Mouse (Mus musculus) MEL (cell line): ENCODE measurements at regions not wholly inside any gene's neighbourhood (a gene's known extent, or its start where the extent isn't known, plus 50 kb on each side); places are given as distances from the start of the nearest gene placed in this dataset.

ENCODE experiments used
- DNase-seq: peaks from one replicate; pipeline ENCODE4 v3.0.0; 2011; ENCODE audit warnings: low read depth, low spot score
- H3K27ac ChIP-seq: 2 replicates; pipeline ENCODE4 v1.5.1; 2012; ENCODE audit warnings: low read depth, mild to moderate bottlenecking, control low read depth, low read length, moderate library complexity; ENCODE audit not compliant: control insufficient read depth
- H3K27me3 ChIP-seq, 2 experiments: fragments of 150-350 bp in 1 of 2; sonication (generic) in 1 of 2; 2 replicates each; pipeline ENCODE4 v1.6.1; 2012; ENCODE audit warnings: low read length in 2 of 2, mild to moderate bottlenecking in 2 of 2, improper control_type of control experiment in 1 of 2, moderate library complexity in 1 of 2; ENCODE audit not compliant: insufficient read depth in 2 of 2, control insufficient read depth in 1 of 2
- H3K36me3 ChIP-seq, 2 experiments: 2 replicates each; pipeline ENCODE4 v1.6.1; 2012 to 2014; ENCODE audit warnings: low read length in 2 of 2, improper control_type of control experiment in 1 of 2, inconsistent platforms in 1 of 2, mild to moderate bottlenecking in 1 of 2; ENCODE audit not compliant: insufficient read depth in 2 of 2, control insufficient read depth in 1 of 2
- H3K4me1 ChIP-seq, 2 experiments: fragments of 150-350 bp in 1 of 2; sonication (generic) in 1 of 2; 2 replicates each; pipeline ENCODE4 v1.6.1; 2012; ENCODE audit warnings: low read length in 2 of 2, improper control_type of control experiment in 1 of 2, mild to moderate bottlenecking in 1 of 2; ENCODE audit not compliant: insufficient read depth in 2 of 2, control insufficient read depth in 1 of 2
- H3K4me3 ChIP-seq, 2 experiments: fragments of 150-350 bp in 1 of 2; sonication (generic) in 1 of 2; 2 replicates each; pipeline ENCODE4 v1.5.1; 2012; ENCODE audit warnings: low read depth in 2 of 2, low read length in 2 of 2, mild to moderate bottlenecking in 2 of 2, moderate library complexity in 2 of 2, control low read depth in 1 of 2, improper control_type of control experiment in 1 of 2; ENCODE audit not compliant: control insufficient read depth in 1 of 2, insufficient read depth in 1 of 2
- H3K79me2 ChIP-seq: 2 replicates; pipeline ENCODE4 v1.6.1; 2012; ENCODE audit warnings: mild to moderate bottlenecking, low read length, moderate library complexity; ENCODE audit not compliant: control insufficient read depth, poor library complexity, insufficient read depth
- H3K9ac ChIP-seq: 2 replicates; pipeline ENCODE4 v1.6.1; 2012; ENCODE audit warnings: low read depth, mild to moderate bottlenecking, control low read depth, low read length, moderate library complexity; ENCODE audit not compliant: control insufficient read depth, poor library complexity, severe bottlenecking
- H3K9me3 ChIP-seq: fragments of 150-350 bp; sonication (generic); replicated peaks from 2 replicates; pipeline ENCODE4 v1.6.1; 2012; ENCODE audit warnings: mild to moderate bottlenecking, low read length, improper control_type of control experiment, moderate library complexity; ENCODE audit not compliant: insufficient read depth
- BHLHE40 ChIP-seq: IDR thresholded peaks from 2 replicates; pipeline ENCODE4 v1.6.1; 2012; ENCODE audit warnings: low read depth, mild to moderate bottlenecking, inconsistent platforms, low read length, improper control_type of control experiment, borderline replicate concordance
- CHD1 ChIP-seq: IDR thresholded peaks from 2 replicates; pipeline ENCODE4 v1.6.1; 2012; ENCODE audit warnings: low read depth, mild to moderate bottlenecking, inconsistent platforms, low read length, improper control_type of control experiment
- CTCF ChIP-seq, 3 experiments: IDR thresholded peaks in 2 of 3; conservative IDR thresholded peaks in 1 of 3; 2 replicates each; pipeline ENCODE4 v1.5.1; 2011 to 2012; ENCODE audit warnings: low read length in 3 of 3, low read depth in 2 of 3, mild to moderate bottlenecking in 2 of 3, improper control_type of control experiment in 1 of 3, inconsistent platforms in 1 of 3, mixed read lengths in 1 of 3, moderate library complexity in 1 of 3; ENCODE audit not compliant: control insufficient read depth in 1 of 3, insufficient read depth in 1 of 3, poor library complexity in 1 of 3, severe bottlenecking in 1 of 3
- E2F4 ChIP-seq: IDR thresholded peaks from 2 replicates; pipeline ENCODE4 v1.6.1; 2011; ENCODE audit warnings: low read depth, low read length, improper control_type of control experiment, borderline replicate concordance
- ELF1 ChIP-seq: IDR thresholded peaks from 2 replicates; pipeline ENCODE4 v1.6.1; 2014; ENCODE audit warnings: low read depth, mild to moderate bottlenecking, inconsistent platforms, low read length, improper control_type of control experiment, moderate library complexity
- EP300 ChIP-seq, 2 experiments: IDR thresholded peaks; 2 replicates each; pipeline ENCODE4 v1.6.1; 2011; ENCODE audit warnings: improper control_type of control experiment in 2 of 2, low read length in 2 of 2, low read depth in 1 of 2, mild to moderate bottlenecking in 1 of 2
- ETS1 ChIP-seq: IDR thresholded peaks from 2 replicates; pipeline ENCODE4 v1.6.1; 2012; ENCODE audit warnings: low read depth, mild to moderate bottlenecking, inconsistent platforms, low read length, improper control_type of control experiment, moderate library complexity
- GABPA ChIP-seq: IDR thresholded peaks from 2 replicates; pipeline ENCODE4 v1.6.1; 2012; ENCODE audit warnings: low read depth, mild to moderate bottlenecking, inconsistent platforms, low read length, improper control_type of control experiment, moderate library complexity
- GATA1 ChIP-seq: IDR thresholded peaks from 2 replicates; pipeline ENCODE4 v1.6.1; 2011; ENCODE audit warnings: low read depth, low read length, improper control_type of control experiment
- JUND ChIP-seq: IDR thresholded peaks from 2 replicates; pipeline ENCODE4 v1.6.1; 2011; ENCODE audit warnings: low read depth, mild to moderate bottlenecking, improper control_type of control experiment, low read length
- KAT2A ChIP-seq: conservative IDR thresholded peaks from 2 replicates; pipeline ENCODE4 v1.6.1; 2012; ENCODE audit warnings: low read depth, low read length, improper control_type of control experiment, inconsistent platforms
- MAZ ChIP-seq: IDR thresholded peaks from 2 replicates; pipeline ENCODE4 v1.6.1; 2012; ENCODE audit warnings: low read depth, mild to moderate bottlenecking, inconsistent platforms, low read length, improper control_type of control experiment
- MXI1 ChIP-seq: IDR thresholded peaks from 2 replicates; pipeline ENCODE4 v1.6.1; 2011; ENCODE audit warnings: mild to moderate bottlenecking, low read depth, low read length, improper control_type of control experiment
- MYC ChIP-seq: IDR thresholded peaks from 2 replicates; pipeline ENCODE4 v1.6.1; 2011; ENCODE audit warnings: low read depth, mild to moderate bottlenecking, low read length, improper control_type of control experiment, moderate library complexity
- POLR2A ChIP-seq, 2 experiments: IDR thresholded peaks; 2 replicates each; pipeline ENCODE4 v1.6.1; 2011 to 2012; ENCODE audit warnings: low read length in 2 of 2, mild to moderate bottlenecking in 2 of 2, control low read depth in 1 of 2, improper control_type of control experiment in 1 of 2, low read depth in 1 of 2, moderate library complexity in 1 of 2; ENCODE audit not compliant: control insufficient read depth in 1 of 2, insufficient read depth in 1 of 2, poor library complexity in 1 of 2
- POLR2AphosphoS2 ChIP-seq: IDR thresholded peaks from 2 replicates; pipeline ENCODE4 v1.6.1; 2011; ENCODE audit warnings: low read length, improper control_type of control experiment
- POLR2AphosphoS5 ChIP-seq: IDR thresholded peaks from 2 replicates; pipeline ENCODE4 v1.6.1; 2012; ENCODE audit warnings: low read depth, borderline replicate concordance, mild to moderate bottlenecking, inconsistent platforms, low read length, moderate library complexity, mixed read lengths
- RCOR1 ChIP-seq: IDR thresholded peaks from 2 replicates; pipeline ENCODE4 v1.6.1; 2012; ENCODE audit warnings: low read depth, mild to moderate bottlenecking, inconsistent platforms, low read length, improper control_type of control experiment
- TAL1 ChIP-seq: IDR thresholded peaks from 2 replicates; pipeline ENCODE4 v1.6.1; 2012; ENCODE audit warnings: mild to moderate bottlenecking, inconsistent platforms, low read length, moderate library complexity, mixed read lengths
- TBP ChIP-seq: IDR thresholded peaks from 2 replicates; pipeline ENCODE4 v1.8.0; 2011; ENCODE audit warnings: low read depth, low read length, improper control_type of control experiment
- TCF12 ChIP-seq: IDR thresholded peaks from 2 replicates; pipeline ENCODE4 v1.6.1; 2014; ENCODE audit warnings: low read depth, mild to moderate bottlenecking, inconsistent platforms, low read length, improper control_type of control experiment, moderate library complexity
- UBTF ChIP-seq: IDR thresholded peaks from 2 replicates; pipeline ENCODE4 v1.6.1; 2012; ENCODE audit warnings: low read depth, mild to moderate bottlenecking, inconsistent platforms, low read length, improper control_type of control experiment, moderate library complexity, borderline replicate concordance; ENCODE audit not compliant: insufficient read depth
- ZC3H11A ChIP-seq: IDR thresholded peaks from 2 replicates; pipeline ENCODE4 v1.6.1; 2012; ENCODE audit warnings: low read depth, mild to moderate bottlenecking, inconsistent platforms, low read length, improper control_type of control experiment
- ZKSCAN1 ChIP-seq: IDR thresholded peaks from 2 replicates; pipeline ENCODE4 v1.6.1; 2012; ENCODE audit warnings: low read depth, mild to moderate bottlenecking, inconsistent platforms, low read length, improper control_type of control experiment, moderate library complexity
- ZMIZ1 ChIP-seq: IDR thresholded peaks from 2 replicates; pipeline ENCODE4 v1.6.1; 2012; ENCODE audit warnings: low read depth, mild to moderate bottlenecking, inconsistent platforms, low read length, improper control_type of control experiment, moderate library complexity
- ZNF384 ChIP-seq: IDR thresholded peaks from 2 replicates; pipeline ENCODE4 v1.6.1; 2012; ENCODE audit warnings: low read depth, mild to moderate bottlenecking, inconsistent platforms, low read length, improper control_type of control experiment

DNA sequence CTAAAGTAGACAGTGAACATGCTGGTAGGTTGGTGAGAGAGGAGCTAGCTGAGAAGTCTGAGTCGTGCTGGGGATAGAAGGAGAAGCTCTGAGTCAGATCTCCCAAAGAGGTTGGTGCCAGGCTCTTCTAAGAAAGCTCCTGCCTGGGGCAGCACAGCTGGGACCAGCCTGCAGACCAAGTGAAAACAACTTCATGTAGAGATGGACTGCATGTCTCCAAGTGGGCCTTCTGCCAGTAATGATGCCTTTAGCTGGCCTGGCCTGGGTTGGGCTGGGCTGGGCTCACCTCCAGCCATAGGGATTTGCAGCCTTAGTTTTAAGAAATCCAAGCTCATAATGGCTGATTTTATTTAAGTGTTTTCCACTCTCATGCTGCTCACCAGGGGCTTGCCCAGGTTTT is 357.7 kb downstream of the Insig2 start:
- no peaks in the 10 kb centered on the region for H3K79me2 ChIP-seq
- H3K4me1 ChIP-seq: no peaks in the 10 kb centered on the region
- no peak overlapping the region for H3K27ac ChIP-seq
- no peak for DNase-seq
- H3K27me3 ChIP-seq: no peaks in the 10 kb centered on the region
- H3K4me3 ChIP-seq: no peak overlapping the region
- H3K9ac ChIP-seq: no peak overlapping the region
- TF ChIP-seq UBTF (no peak), JUND (no peak), MYC (no peak), E2F4 (no peak), BHLHE40 (no peak), TAL1 (no peak), MXI1 (no peak), TBP (no peak), ETS1 (no peak), EP300 (IDR thresholded peaks at IDR 0.05; ENCODE audit: low read depth in 1 of 2, low read length in 2 of 2) (no peak), CTCF (IDR thresholded peaks at IDR 0.05 in 2 of 3, conservative IDR thresholded peaks at IDR 0.05 in 1 of 3; ENCODE audit: control insufficient read depth in 1 of 3, insufficient read depth in 1 of 3, low read depth in 2 of 3, low read length in 3 of 3, poor library complexity in 1 of 3, severe bottlenecking in 1 of 3) (no peak), POLR2AphosphoS5 (no peak), TCF12 (no peak), KAT2A (no peak), ZKSCAN1 (no peak)
- no peaks in the 10 kb centered on the region for H3K9me3 ChIP-seq
- no peaks in the 10 kb centered on the region for H3K36me3 ChIP-seq

DNA sequence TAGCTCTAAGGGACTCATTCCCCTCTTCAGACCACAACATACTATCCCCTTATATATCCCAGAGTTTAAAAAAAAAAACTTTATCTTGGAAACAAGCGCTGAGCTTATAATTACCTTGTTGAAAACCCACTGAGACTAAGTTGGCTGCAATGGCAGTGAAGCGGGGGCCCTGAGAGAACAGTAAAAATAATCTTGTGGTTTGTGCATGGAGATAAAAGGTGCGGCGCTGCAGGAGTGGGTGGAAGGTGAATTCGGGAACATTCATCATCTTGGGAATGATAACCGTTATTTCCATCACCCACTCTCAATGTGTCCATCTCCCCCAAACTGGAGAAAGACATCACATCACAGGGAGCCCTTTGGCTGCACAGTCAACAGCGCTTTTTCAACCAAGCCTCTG is 327.9 kb downstream of the Insig2 start:
- H3K9me3 ChIP-seq: no peaks in the 10 kb centered on the region
- H3K27ac ChIP-seq: no peak overlapping the region
- H3K79me2 ChIP-seq: no peaks in the 10 kb centered on the region
- H3K9ac ChIP-seq: no peak overlapping the region
- no peaks in the 10 kb centered on the region for H3K27me3 ChIP-seq
- H3K4me3 ChIP-seq: no peak overlapping the region
- H3K36me3 ChIP-seq: no peaks in the 10 kb centered on the region
- DNase-seq: no peak
- no peaks in the 10 kb centered on the region for H3K4me1 ChIP-seq
- TF ChIP-seq POLR2AphosphoS5: no peak
- no peak for TF ChIP-seq RCOR1

DNA sequence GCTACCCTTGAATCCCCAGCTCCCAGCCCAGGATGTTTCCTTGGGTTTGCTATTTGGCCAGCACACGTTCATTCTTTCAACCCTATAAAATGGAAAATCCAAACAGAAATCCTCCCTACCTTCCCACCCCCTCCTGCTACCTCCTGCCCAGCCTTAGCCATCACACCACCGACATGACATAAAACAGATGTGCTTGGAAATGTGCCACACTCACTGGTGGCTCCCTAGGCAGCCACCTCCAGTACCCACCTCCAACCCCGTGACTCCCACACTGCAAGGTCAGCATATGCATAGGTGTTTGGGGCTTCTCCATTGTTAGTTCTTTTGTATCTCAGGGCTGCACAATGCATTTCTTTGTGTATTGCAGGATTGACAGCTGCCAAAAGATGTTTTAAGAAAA is 327.2 kb downstream of the Insig2 start:
- Histone ChIP-seq H3K27ac (no peak overlapping the region), H3K9me3 (no peaks in the 10 kb centered on the region)
- TF ChIP-seq ZKSCAN1 (no peak), POLR2AphosphoS5 (no peak), ZNF384 (no peak), ZC3H11A (no peak), POLR2A (IDR thresholded peaks at IDR 0.05; ENCODE audit: control insufficient read depth in 1 of 2, insufficient read depth in 1 of 2, low read depth in 1 of 2, low read length in 2 of 2, poor library complexity in 1 of 2) (no peak), MYC (no peak), TBP (no peak), CTCF (IDR thresholded peaks at IDR 0.05 in 2 of 3, conservative IDR thresholded peaks at IDR 0.05 in 1 of 3; ENCODE audit: control insufficient read depth in 1 of 3, insufficient read depth in 1 of 3, low read depth in 2 of 3, low read length in 3 of 3, poor library complexity in 1 of 3, severe bottlenecking in 1 of 3) (no peak), POLR2AphosphoS2 (no peak), EP300 (IDR thresholded peaks at IDR 0.05; ENCODE audit: low read depth in 1 of 2, low read length in 2 of 2) (no peak), GABPA (no peak), RCOR1 (no peak), MAZ (no peak), CHD1 (no peak), ZMIZ1 (no peak), BHLHE40 (no peak), GATA1 (no peak), ELF1 (no peak), MXI1 (no peak)

More for the DNA sequence above, 327.2 kb downstream of the Insig2 start:
- Histone ChIP-seq H3K9ac (no peak overlapping the region), H3K27me3 (no peaks in the 10 kb centered on the region), H3K4me3 (no peak overlapping the region), H3K36me3 (no peaks in the 10 kb centered on the region), H3K4me1 (no peaks in the 10 kb centered on the region), H3K79me2 (no peaks in the 10 kb centered on the region)
- no peak for DNase-seq
